Mouse (Mus musculus): ENCODE measurements around the gene 2410137M14Rik.
A peak's percentile ranks its signal among the peaks of the same experiment; 100 is the strongest.
"Not testable (repeated sequence)": the region's sequence is repeated elsewhere in the genome, so short reads cannot be mapped to it uniquely, and the experiment has no call there.

Gene 2410137M14Rik

DNA sequence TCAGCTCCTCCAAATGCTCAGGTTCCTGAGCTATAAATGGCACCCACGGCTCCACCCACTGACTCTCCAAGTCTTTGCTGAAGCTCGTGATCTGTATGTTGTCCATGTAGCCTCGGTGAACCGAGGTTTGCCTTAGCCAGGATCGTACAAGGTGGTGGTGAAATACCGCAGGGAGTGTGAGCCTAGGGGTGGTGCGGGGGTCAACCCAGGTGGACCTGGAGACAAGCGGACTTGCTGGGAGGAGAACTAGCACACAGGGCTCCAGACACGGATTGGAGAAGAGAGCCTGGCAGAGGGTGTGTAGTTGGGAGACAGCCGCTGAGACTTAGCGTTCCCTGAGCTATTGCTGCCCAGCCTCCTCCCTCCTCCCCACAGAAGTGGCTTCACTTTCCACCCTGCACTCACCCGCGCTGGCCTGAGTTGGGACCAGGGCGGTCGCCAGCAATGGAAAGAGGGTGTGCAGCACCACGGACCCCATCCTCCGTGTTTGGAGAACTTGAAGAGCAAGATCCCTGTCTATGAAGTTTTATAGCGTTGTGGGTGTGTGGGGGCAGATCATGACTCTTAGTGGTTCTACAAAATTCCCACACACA lies at the start of gene 2410137M14Rik:
TSS of gene 2410137M14Rik (minus strand) at position 17 of the 593 bp plus-strand sequence.
- peak in 1 of 2 experiments; percentile 26 for DNase-seq

- no peak for DNase-seq
Observed at GRCm38 (mm10) chr17:37029162-37029561, 48.1 kb upstream of the 2410137M14Rik start.

- DNase-seq = peak; percentile 88 to 90
Observed at GRCm38 (mm10) chr17:37028683-37029120, 47.7 kb upstream of the 2410137M14Rik start.

GRCm38 (mm10) chr17:37028212-37028611 lies 47.2 kb upstream of the 2410137M14Rik start:
- no peak for DNase-seq

GRCm38 (mm10) chr17:37027486-37027885 lies 46.4 kb upstream of the 2410137M14Rik start:
- no peak for DNase-seq

DNA sequence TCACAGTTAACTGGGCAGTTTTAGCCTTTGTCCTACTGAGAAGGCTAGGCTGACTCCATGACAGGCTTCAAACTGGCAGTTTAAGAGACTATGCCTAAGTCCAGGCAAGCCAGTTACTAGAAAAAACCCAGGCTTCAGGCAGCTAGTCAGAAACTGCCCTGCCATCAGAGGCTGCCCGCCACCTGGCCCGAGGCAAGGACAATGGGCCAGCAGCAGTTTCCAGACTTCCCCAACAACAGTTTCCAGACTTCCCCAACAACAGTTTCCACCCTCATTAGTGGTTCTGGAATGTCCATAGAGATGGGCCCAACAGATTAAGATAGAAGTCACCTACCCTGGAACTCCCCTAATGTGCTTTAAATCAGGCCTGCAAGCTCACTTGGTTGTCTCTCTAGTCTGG lies 45.4 kb upstream of the 2410137M14Rik start:
- no peak for DNase-seq

DNA sequence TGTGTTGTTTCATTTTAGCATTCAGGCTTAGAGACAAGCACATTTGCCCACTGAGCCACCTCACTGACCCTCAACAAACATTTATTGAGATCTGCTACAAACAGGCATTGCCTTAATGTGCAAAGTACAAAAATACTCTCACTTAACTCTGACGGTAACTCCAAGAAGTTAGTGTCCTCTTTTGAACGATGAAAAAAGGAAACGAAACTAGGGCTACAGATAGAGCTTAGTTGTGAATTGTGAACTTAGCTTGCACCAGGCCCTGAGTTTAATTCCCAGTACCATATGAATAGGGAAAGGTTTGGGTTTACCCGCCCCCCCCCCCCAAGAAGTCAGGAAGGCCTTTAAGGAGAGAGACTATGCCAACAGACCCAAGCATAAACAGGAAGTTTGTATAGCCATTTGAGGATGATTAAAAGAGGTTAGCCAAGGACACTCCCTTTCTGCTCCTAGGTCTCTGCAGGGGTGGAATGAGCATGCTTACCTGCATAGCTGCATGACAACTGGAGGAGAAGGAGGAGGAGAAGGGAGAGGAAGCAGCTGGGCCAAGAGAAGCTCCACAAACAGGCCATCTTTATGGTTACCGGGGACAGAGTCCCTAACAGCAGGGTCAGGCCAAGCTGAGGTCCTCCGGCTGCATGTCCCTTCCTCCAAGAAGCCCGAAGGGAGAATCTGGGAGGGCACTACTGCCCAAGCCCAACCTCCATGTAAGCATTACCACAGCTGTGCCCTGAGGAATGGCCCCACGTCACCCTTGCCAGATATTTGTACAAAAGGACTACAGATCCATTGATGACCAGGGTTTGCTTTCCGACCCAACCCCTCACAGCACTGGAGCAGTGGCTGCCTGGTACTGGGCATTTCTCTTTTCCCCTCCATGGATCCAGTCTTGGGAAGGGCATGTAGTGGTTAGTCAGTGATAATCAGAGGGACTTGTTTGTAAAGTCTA lies 41.9 kb upstream of the 2410137M14Rik start, which contains the start of gene Mog:
TSS of gene Mog (minus strand) at position 771 of the 949 bp plus-strand sequence.
- no peak for DNase-seq

- not testable (repeated sequence) for DNase-seq
Observed at GRCm38 (mm10) chr17:37019242-37019641, 38.2 kb upstream of the 2410137M14Rik start.

DNA sequence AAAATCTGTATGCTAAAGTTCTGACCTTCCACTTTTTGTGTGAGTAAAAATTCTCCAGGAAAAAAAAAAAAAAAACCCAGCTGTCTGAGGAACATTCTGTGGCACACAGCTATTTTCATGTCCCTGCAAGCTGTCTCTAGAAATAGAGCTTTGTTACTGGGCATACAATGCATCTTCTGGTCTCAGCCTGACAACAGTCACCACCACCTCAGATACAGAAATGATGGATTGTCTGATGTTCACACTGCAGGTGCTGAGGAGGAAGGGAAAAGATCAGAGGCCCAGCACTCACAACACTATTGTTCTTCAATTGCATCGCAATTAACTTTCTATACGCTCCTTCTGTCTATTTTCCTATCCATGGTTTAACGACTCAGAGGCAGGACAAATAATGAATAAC lies 37.3 kb upstream of the 2410137M14Rik start:
- no peak for DNase-seq

DNA sequence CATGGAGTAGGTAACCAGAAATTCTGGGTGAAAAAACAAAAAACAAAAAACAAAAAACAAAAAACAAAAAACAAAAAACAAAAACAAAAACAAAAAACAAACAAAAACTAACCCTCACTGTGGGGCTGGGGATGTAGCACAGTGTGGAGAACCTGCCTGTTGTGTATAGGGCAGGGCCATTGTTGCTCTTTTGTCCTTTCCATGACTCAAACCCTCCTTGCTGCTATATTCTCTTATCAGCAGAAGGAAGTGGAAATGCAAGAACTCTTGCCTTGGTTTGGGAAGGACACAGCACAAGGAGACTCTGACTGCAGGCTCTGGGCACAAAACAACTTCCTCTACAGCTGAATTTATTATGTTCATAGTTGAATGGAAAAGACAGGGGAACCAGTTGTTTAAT lies 35.3 kb upstream of the 2410137M14Rik start:
- DNase-seq = no peak

GRCm38 (mm10) chr17:37012141-37012540 lies 31.1 kb upstream of the 2410137M14Rik start:
- no peak for DNase-seq

DNA sequence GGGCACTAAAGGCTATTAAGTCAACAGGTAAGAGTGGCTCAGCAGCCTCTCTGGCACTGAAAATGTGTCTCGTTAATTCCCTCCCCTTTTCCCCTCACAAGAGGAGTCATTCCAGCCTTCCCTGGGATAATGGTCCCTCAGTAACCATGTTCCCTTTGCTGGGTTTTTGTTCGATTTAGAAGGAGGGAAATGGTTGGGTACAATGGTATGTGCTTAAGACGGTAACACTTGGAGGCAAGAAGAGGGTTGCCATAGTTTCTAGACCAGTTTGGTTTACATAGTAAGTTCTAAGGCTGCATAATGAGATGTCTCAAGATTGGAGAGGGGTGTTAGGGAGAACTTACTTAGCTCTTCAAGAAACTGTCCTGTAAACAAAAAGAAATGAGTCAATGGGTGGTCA lies 30.7 kb upstream of the 2410137M14Rik start:
- DNase-seq = no peak

GRCm38 (mm10) chr17:37009460-37010042 lies 28.5 kb upstream of the 2410137M14Rik start:
- DNase-seq = no peak

DNA sequence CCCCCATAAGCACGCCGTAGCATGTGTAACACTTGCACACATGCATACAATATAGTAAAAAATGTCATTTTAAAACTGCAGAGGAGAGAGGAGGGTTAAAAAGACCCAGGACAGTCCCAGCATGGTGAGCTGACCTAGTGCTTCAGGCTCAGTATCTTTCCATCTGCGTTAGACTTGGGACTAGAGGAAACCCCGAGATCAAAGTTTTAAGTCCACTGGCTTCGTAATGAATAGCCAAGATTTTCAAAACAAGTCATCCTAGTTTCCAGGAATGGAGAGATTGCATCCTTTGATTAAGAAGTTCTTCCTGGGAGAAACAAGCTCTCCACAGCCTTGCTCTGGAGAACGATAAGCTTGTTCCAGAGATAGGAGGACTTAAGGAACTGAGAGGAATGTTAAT lies 27.1 kb upstream of the 2410137M14Rik start:
- DNase-seq = no peak

- no peak for DNase-seq
Observed at GRCm38 (mm10) chr17:37003366-37003765, 22.3 kb upstream of the 2410137M14Rik start.

- peak; percentile 84 to 89 for DNase-seq
Observed at GRCm38 (mm10) chr17:37002364-37003330, 21.6 kb upstream of the 2410137M14Rik start.

- no peak for DNase-seq
Observed at GRCm38 (mm10) chr17:37000863-37001262, 19.8 kb upstream of the 2410137M14Rik start, which contains the start of gene Zfp57. TSS of gene Zfp57 (plus strand) at chr17:37001163.

DNA sequence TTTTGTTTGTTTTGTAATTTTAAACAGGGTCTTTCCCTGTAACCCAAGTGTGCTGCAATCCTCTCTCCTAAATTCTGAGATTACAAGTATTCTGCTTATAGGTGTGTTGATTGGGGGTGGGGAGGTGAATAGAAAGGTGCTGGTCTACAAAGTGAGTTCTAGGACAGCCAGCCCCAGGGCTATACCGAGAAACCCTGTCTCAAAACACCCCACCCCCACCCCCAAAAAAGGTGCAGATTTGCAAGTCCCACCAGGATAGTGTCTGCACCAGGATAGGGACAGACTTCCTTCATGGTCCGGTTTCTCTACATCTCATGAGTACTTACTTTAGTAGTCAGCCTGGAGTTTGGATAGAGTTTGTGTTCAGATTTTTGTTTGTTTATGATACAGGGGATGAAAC lies 17.4 kb upstream of the 2410137M14Rik start:
- no peak for DNase-seq

- peak; percentile 83 to 87 for DNase-seq
Observed at GRCm38 (mm10) chr17:36997033-36997735, 16.1 kb upstream of the 2410137M14Rik start.

GRCm38 (mm10) chr17:36995448-36995847 lies 14.4 kb upstream of the 2410137M14Rik start:
- no peak for DNase-seq

DNA sequence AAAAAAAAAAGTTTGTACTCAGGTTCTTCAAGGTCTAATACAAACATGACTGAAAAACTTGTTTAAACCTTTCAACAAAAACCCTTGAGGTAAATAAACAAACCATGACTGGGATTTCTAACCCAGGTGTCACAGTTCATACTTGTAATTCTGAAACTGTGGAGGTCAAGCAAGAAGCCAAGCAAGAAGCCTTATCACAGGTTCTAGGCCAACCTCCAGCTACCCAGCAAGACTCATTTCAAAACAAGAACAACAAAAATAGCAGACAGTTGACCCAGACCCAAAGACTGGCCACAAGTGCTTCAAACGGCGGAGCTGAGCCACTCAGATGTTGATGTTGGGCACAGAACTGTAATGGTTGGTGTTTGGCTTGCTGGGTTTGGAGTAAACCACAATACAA lies 13.5 kb upstream of the 2410137M14Rik start:
- no peak for DNase-seq
